Mouse (Mus musculus): ENCODE data around the gene Ahnak. TPM values are rescaled to one million over a fixed set of nuclear protein-coding genes. Genes with fewer than 3 reads are reported as not detected.
"Not testable (repeated sequence)": the region's sequence is repeated elsewhere in the genome, so short reads cannot be mapped to it uniquely, and the experiment has no call there.

The Ahnak gene
- polyA plus RNA-seq, 1 experiment from 2014 or later = 22.3 TPM

GRCm38 (mm10) chr19:8993625-8993912 lies 4.5 kb downstream of the Ahnak start:
- DNase-seq (ENCODE audit: low spot score) = no peak

- DNase-seq (ENCODE audit: low spot score) = no peak
These were observed 5.9 kb downstream of the Ahnak start for GRCm38 (mm10) chr19:8994813-8995607.

GRCm38 (mm10) chr19:8996601-8997000 lies 7.5 kb downstream of the Ahnak start:
- DNase-seq (ENCODE audit: low spot score) = no peak

- DNase-seq (ENCODE audit: low spot score) = peak; percentile 90
These were observed 8.5 kb downstream of the Ahnak start for GRCm38 (mm10) chr19:8997546-8997945.

GRCm38 (mm10) chr19:8998546-8998945 lies 9.5 kb downstream of the Ahnak start:
- no peak for DNase-seq (ENCODE audit: low spot score)

GRCm38 (mm10) chr19:8999223-8999622 lies 10.1 kb downstream of the Ahnak start:
- DNase-seq (ENCODE audit: low spot score) = no peak

- not testable (repeated sequence) for DNase-seq (ENCODE audit: low spot score)
These were observed 17.8 kb downstream of the Ahnak start for GRCm38 (mm10) chr19:9006915-9007314.

GRCm38 (mm10) chr19:9019298-9019697 lies 30.2 kb downstream of the Ahnak start:
- DNase-seq (ENCODE audit: low spot score) = no peak

GRCm38 (mm10) chr19:9023021-9023778 lies 34.1 kb downstream of the Ahnak start:
- DNase-seq (ENCODE audit: low spot score) = no peak

- DNase-seq (ENCODE audit: low spot score) = no peak
These were observed 36.6 kb downstream of the Ahnak start for GRCm38 (mm10) chr19:9025562-9026257.

GRCm38 (mm10) chr19:9026634-9027033 lies 37.5 kb downstream of the Ahnak start:
- DNase-seq (ENCODE audit: low spot score) = no peak

- no peak for DNase-seq (ENCODE audit: low spot score)
These were observed 38.7 kb downstream of the Ahnak start for GRCm38 (mm10) chr19:9027795-9028194.

- no peak for DNase-seq (ENCODE audit: low spot score)
These were observed 39.3 kb downstream of the Ahnak start for GRCm38 (mm10) chr19:9028375-9028774.

GRCm38 (mm10) chr19:9029640-9030262 lies 40.7 kb downstream of the Ahnak start:
- no peak for DNase-seq (ENCODE audit: low spot score)

GRCm38 (mm10) chr19:9032502-9033129 lies 43.5 kb downstream of the Ahnak start:
- no peak for DNase-seq (ENCODE audit: low spot score)

- DNase-seq (ENCODE audit: low spot score) = no peak
These were observed 44.6 kb downstream of the Ahnak start for GRCm38 (mm10) chr19:9033412-9034340.

- DNase-seq (ENCODE audit: low spot score) = no peak
These were observed 45.4 kb downstream of the Ahnak start for GRCm38 (mm10) chr19:9034480-9034879.

- no peak for DNase-seq (ENCODE audit: low spot score)
These were observed 46.0 kb downstream of the Ahnak start for GRCm38 (mm10) chr19:9035101-9035500.

- DNase-seq (ENCODE audit: low spot score) = peak; percentile 56
These were observed 49.1 kb downstream of the Ahnak start for GRCm38 (mm10) chr19:9038136-9038535.

GRCm38 (mm10) chr19:9039266-9039665 lies 50.2 kb downstream of the Ahnak start:
- DNase-seq (ENCODE audit: low spot score) = no peak

Data from thymus, postnatal 0 days (tissue).